Mouse (Mus musculus) heart, postnatal 0 days (tissue): ENCODE measurements at regions not wholly inside any gene's neighbourhood (a gene's known extent, or its start where the extent isn't known, plus 50 kb on each side); places are given as distances from the start of the nearest gene placed in this dataset.

ENCODE experiments used
- CTCF ChIP-seq: IDR thresholded peaks from 2 replicates; pipeline ENCODE4 v1.5.1; 2016; ENCODE audit warnings: antibody characterized with exemption, control low read depth, low read depth
- EP300 ChIP-seq: IDR thresholded peaks from 2 replicates; pipeline ENCODE4 v1.6.1; 2016; ENCODE audit warnings: antibody characterized with exemption, low read depth

DNA sequence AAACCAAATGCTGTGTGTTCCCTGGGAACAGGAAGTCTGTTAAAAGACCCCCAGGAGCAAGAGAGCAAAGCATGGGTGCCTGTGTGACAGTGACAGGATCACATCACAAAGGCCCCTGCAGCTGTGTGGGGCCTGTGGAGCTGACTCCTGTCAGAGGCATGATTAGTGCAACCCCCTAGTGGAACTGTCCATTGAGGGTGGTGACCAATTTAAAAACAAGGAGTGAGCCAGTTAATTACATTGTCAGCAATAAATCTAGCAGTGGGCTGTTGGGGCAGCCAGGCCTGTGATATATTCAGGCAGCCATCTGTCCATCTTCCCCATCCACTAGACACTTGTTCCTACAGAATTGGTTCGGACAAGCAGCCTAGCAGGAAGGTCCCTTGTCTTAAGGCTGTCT lies 121.8 kb upstream of the Cxxc4 start:
- TF ChIP-seq CTCF = no peak
- TF ChIP-seq EP300 = no peak
